ENCODE assay signal across 8 mouse cellular contexts in genomic region chr17:70852686-70853386, GRCm38 (mm10). TPM values are rescaled to one million over a fixed set of nuclear protein-coding genes. Genes with fewer than 3 reads are reported as not detected.
DNase-seq lines count a peak whose midpoint lies in the region; ATAC-seq and TF ChIP-seq lines count a peak whose summit lies in the region.

No protein-coding gene starts in this region.

- TF ChIP-seq POLR2A in cortical plate, adult 2 months (IDR thresholded peaks at IDR 0.05; ENCODE audit: extremely low read depth, insufficient read depth, low read length): no peak

- H3K36me3 ChIP-seq in midbrain, embryonic 16.5 days (ENCODE audit: control insufficient read depth, insufficient read depth, low read length): no peaks in the 10 kb centered on the region
- no peaks in the 10 kb centered on the region for H3K36me3 ChIP-seq in stomach, embryonic 14.5 days (ENCODE audit: control insufficient read depth, insufficient read depth, low read length)

- H3K27ac ChIP-seq in left cerebral cortex, adult 2 months: peak overlapping the region; percentile 81
- no peak overlapping the region; the same call in 1 of the 2 replicates for H3K27ac ChIP-seq in cortical plate, adult 2 months (ENCODE audit: insufficient read depth, low read length)
- peak overlapping the region; percentile 68 for H3K27ac ChIP-seq in midbrain, embryonic 16.5 days (ENCODE audit: low read length)
- peak overlapping the region; percentile 93 for H3K27ac ChIP-seq in stomach, embryonic 14.5 days (ENCODE audit: low read length)

- H3K9ac ChIP-seq in midbrain, embryonic 16.5 days (ENCODE audit: low read depth, low read length): peak overlapping the region; percentile 70
- peak overlapping the region; percentile 61 for H3K9ac ChIP-seq in stomach, embryonic 14.5 days (replicated peaks; ENCODE audit: low read depth, low read length)

- peak overlapping the region; percentile 55 for H3K4me3 ChIP-seq in left cerebral cortex, adult 2 months
- H3K4me3 ChIP-seq in cortical plate, adult 2 months (ENCODE audit: insufficient read depth, low read length): peak overlapping the region; percentile 33
- H3K4me3 ChIP-seq in midbrain, embryonic 16.5 days (ENCODE audit: low read depth, low read length): peak overlapping the region; percentile 58
- H3K4me3 ChIP-seq in stomach, embryonic 14.5 days (ENCODE audit: low read depth, low read length): peak overlapping the region; percentile 82

- DNase-seq in left cerebral cortex, adult 2 months (ENCODE audit: extremely low spot score in 1 of 2, low spot score in 2 of 2): peak; percentile 52 to 59
- no peak for DNase-seq in left cerebral cortex, adult 11 months (ENCODE audit: low spot score)
- DNase-seq in heart, adult 11 months: peak; percentile 99
- peak; percentile 87 for DNase-seq in kidney, adult 11 months
- DNase-seq in liver: peak; percentile 70

- WGBS in midbrain, embryonic 16.5 days: under 1% methylated on average over 51 of the region's 51 CpGs
- WGBS in stomach, embryonic 14.5 days: under 1% methylated on average over 50 of the region's 51 CpGs

- no peaks in the 10 kb centered on the region for H3K9me3 ChIP-seq in midbrain, embryonic 16.5 days (replicated peaks; ENCODE audit: control insufficient read depth, low read length, poor library complexity, severe bottlenecking)
- no peaks in the 10 kb centered on the region for H3K9me3 ChIP-seq in stomach, embryonic 14.5 days (ENCODE audit: control insufficient read depth, low read depth, low read length)

- TF ChIP-seq CTCF in left cerebral cortex, adult 2 months (IDR thresholded peaks at IDR 0.05): no peak; the same call in none of the 2 replicates
- no peak for TF ChIP-seq CTCF in cortical plate, adult 2 months (IDR thresholded peaks at IDR 0.05; ENCODE audit: extremely low read depth, insufficient read depth, low read length)

- ATAC-seq in midbrain, embryonic 16.5 days: peak; percentile 70
- ATAC-seq in stomach, embryonic 14.5 days (ENCODE audit: insufficient number of reproducible peaks, insufficient read depth, low FRiP score, low read depth): peak; percentile 56

- H3K4me2 ChIP-seq in midbrain, embryonic 16.5 days (ENCODE audit: low read length): peak overlapping the region; percentile 97
- peak overlapping the region; percentile 94 for H3K4me2 ChIP-seq in stomach, embryonic 14.5 days (replicated peaks; ENCODE audit: low read depth, low read length)

- intact Hi-C loops in left cerebral cortex, adult 2 months (cut with DNase I): no loop called here

- H3K4me1 ChIP-seq in cortical plate, adult 2 months (ENCODE audit: control insufficient read depth, insufficient read depth, low read length): no peaks in the 10 kb centered on the region
- peaks cover 40% of the 10 kb centered on the region for H3K4me1 ChIP-seq in midbrain, embryonic 16.5 days (ENCODE audit: control insufficient read depth, insufficient read depth, low read length)
- H3K4me1 ChIP-seq in stomach, embryonic 14.5 days (ENCODE audit: control insufficient read depth, insufficient read depth, low read length): no peaks in the 10 kb centered on the region

- H3K27me3 ChIP-seq in midbrain, embryonic 16.5 days (ENCODE audit: control insufficient read depth, insufficient read depth, low read depth, low read length): peaks cover 3% of the 10 kb centered on the region; the same call in 1 of the 2 replicates
- no peaks in the 10 kb centered on the region for H3K27me3 ChIP-seq in stomach, embryonic 14.5 days (ENCODE audit: control insufficient read depth, insufficient read depth, low read length)

RNA-seq across cellular contexts. Expression of gene Tgif1, which starts 0.5 kb away (rescaled TPM):
- 1 to 10 TPM; 1.5 to 1.6 TPM for total RNA-seq in left cerebral cortex, adult 2 months (2021)
- 2.2 and 3.3 TPM in 2 replicates for polyA plus RNA-seq in cortical plate, adult 2 months (2012; rRNA removed)
- polyA plus RNA-seq in midbrain, embryonic 16.5 days (2015; fragmentation: Nextera tagmentation; extraction: Ambion mirVana): 7.4 and 8.2 TPM in 2 replicates
- polyA plus RNA-seq in stomach, embryonic 14.5 days (2014; fragmentation: Nextera tagmentation; extraction: Ambion mirVana): 65.0 and 66.5 TPM in 2 replicates
